Mouse (Mus musculus) spleen, postnatal 10 days (tissue): ENCODE measurements at regions not wholly inside any gene's neighbourhood (a gene's known extent, or its start where the extent isn't known, plus 50 kb on each side); places are given as distances from the start of the nearest gene placed in this dataset.

Experiments
- DNase-seq, 2 experiments: peaks; one replicate each; pipeline ENCODE4 v3.0.0; 2021 to 2022; ENCODE audit warnings: low spot score in 2 of 2

DNA sequence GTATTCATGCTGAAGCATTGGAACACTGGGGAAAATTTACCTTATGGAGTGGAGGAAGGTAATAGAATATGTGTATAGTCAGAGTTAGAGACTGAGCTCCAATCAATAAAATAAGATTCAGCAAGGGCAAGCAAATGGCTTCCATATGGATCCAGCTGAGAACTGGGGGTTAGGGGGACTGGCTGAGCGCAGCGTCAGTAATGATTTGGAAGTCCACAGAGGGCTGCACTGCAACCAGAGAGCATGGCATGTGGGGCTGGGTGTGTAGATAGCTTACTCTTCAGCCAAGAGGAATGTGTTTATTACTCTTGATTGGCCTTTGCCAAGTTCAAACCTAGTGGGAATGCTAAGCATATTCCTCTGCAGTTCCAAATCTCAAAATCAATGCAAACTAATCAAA is 55.8 kb upstream of the Ccn6 start:
- no peak for DNase-seq

- no peak for DNase-seq
These were observed 54.6 kb upstream of the Ccn6 start for GRCm38 (mm10) chr10:39218151-39218550.

- no peak for DNase-seq
These were observed 52.7 kb upstream of the Ccn6 start for GRCm38 (mm10) chr10:39216142-39216904.

DNA sequence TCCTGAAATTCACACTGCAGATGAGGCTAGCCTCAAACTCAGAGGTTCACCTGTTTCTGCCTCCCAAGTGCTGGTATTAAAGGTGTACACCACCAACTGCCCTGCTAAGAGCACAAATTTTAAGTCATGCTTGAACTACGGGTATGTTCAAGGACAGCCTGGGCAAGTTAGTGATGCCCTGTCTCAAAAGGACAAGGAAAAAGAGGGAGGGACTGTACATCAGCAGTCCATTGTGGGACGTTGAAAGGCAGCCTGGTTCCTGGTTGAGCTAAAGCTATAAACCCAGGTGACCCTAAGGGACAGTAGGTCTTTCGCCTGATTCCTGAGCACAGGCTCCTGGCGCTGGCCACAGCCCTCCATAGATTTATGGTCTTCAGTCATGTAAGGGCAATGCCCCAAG is 51.0 kb upstream of the Ccn6 start:
- DNase-seq: no peak
